Mouse (Mus musculus) erythroblast, embryonic 14.5 days (primary cell): ENCODE data around the gene Rnf8.

Source experiments
- GATA1 ChIP-seq: IDR thresholded peaks from 2 replicates; pipeline ENCODE4 v1.6.1; 2012; ENCODE audit warnings: low read length, inconsistent platforms, mixed read lengths
- TAL1 ChIP-seq: IDR thresholded peaks from 3 replicates; pipeline ENCODE4 v1.6.1; 2012; ENCODE audit warnings: low read length, inconsistent platforms, mixed read lengths

DNA sequence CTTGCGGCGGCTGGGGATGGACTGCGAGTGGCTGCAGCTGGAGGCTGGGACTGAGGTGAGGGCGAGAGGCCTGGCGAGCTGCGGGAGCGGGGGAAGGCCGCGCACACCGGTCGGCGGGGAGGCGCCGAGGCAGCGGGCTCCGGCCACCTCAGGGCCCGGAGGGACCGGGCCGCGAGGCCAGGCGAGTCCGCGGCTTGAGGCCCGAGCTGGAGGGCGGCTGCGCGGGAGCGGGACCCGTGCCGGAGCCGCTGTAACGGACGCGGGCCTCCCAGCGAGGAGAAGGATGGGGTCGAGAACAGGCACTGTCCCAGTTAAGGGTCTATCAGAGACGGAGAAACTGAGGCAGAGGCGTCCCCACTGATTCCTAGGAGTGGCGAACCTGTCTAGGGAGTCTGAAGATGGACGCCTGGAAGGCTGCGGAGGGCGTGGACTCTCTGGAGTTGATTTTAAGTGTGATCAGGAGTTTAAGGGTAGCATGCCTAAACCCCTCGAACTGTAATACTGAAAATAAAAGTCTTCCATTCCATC lies 498 bp downstream of the Rnf8 start:
- TF ChIP-seq GATA1 (no peak), TAL1 (no peak)
